Mouse (Mus musculus) stomach, postnatal 0 days (tissue): Measurements from ENCODE around the gene Lkaaear1.

Source experiments
- CTCF ChIP-seq: IDR thresholded peaks from 2 replicates; pipeline ENCODE4 v1.5.1; 2016; ENCODE audit warnings: antibody characterized with exemption, low read depth, mild to moderate bottlenecking, moderate library complexity
- EP300 ChIP-seq: optimal IDR thresholded peaks from 2 replicates; pipeline ENCODE3; 2016; ENCODE audit warnings: antibody characterized with exemption

DNA sequence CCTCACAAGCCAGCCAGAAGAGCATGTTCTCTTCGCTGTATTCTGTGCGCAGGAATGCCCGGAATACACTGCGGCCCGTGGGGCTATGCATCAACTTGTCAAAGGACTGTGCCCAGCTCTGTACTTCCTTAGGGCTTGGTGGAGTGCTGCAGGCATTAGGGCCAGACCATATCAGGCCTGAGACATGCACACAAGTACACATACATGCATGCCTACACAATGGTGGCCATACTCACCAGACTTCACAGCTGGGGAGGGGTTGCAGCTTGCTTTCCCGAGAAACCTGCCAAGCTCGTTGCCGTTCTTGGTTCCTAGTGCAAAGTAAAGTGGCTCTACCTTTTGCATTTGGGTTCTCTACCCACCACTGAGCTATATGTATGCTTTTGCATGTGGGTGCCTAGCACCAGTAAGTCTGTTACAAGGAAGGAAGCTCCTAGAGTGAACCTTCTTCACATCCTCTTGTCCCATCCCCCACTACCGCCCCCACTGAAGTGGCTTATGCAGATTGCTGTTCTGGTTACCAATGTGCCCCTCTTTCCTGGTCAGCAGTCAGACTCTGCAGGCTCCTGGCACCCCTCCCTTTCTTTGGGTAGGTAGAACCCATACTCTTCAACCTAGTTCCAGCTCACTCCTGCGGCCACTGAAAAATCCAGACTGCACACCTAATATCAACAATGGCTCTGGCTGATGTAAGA, 8.6 kb downstream of the Lkaaear1 start:
- TF ChIP-seq CTCF (no peak), EP300 (no peak)
